Mouse (Mus musculus): ENCODE data around the gene Krt82.

DNA sequence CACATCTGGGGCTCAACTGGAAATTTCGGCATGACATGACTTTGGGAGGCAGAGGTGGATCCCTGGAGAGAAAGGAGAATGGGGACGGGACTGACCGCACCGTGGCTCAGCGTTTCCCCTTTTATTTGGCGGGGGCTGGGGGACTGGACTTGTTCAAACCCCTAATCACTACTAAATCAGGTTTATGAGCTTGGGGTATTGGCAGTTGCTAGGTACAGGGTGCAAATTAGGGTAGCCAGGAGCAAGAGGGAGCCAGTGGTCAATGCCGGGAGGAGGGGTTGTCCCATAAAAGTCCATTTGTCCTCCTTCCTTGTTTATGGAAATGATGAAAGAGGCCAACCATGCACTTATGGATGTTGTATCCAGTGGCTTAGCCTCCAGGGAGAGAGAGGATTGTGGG is at the start of gene Krt82:
- TF ChIP-seq CTCF (IDR thresholded peaks at IDR 0.05; ENCODE audit: insufficient read depth, low read length) (no peak), POLR2A (IDR thresholded peaks at IDR 0.05; ENCODE audit: borderline replicate concordance, extremely low read depth, low read depth, low read length) (no peak)
